Mouse (Mus musculus) testis, postnatal 14 days (tissue): ENCODE measurements at regions not wholly inside any gene's neighbourhood (a gene's known extent, or its start where the extent isn't known, plus 50 kb on each side); places are given as distances from the start of the nearest gene placed in this dataset.
"Not testable (repeated sequence)": the region's sequence is repeated elsewhere in the genome, so short reads cannot be mapped to it uniquely, and the experiment has no call there.

Experiments
- DNase-seq: peaks from one replicate; pipeline ENCODE4 v3.0.0; 2021; ENCODE audit warnings: low spot score

DNA sequence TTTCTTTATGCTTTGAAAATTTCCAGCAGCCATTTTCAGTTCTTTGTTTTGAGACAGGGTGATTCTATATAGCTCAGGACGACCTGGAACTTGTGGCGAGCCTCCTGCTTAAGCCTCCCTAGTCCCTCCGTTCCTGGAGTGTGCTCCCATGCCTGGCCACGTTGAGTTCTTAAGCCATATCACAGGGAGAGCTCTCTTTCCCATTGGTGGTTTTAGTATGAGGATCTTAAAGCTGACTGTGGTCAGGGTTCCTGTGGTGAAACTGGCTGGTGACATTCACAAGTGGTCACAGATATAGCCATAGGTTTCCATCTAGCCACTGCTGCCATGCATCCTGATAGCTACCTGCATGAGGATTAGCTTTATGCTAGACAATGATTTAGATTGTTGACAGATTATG, 109.1 kb upstream of the Gm5148 start:
- no peak for DNase-seq

DNA sequence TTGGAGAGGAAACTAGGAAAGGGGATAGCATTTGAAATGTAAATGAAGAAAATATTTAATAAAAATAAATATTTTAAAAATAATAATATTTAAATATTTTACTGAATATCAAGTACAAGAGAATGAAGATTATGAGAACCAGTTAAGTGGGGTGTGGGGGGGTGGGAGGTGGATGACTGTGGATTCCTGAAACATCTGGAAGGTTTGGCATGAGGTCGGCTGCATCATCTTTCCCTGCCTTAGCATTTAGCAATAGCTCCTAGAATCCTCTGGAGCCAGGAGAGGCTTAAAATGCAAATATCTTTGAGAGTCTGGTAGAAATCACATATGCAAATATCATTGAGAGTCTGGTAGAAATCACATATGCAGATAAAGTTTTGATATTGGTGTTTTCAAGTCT, 103.3 kb upstream of the Gm5148 start:
- no peak for DNase-seq

DNA sequence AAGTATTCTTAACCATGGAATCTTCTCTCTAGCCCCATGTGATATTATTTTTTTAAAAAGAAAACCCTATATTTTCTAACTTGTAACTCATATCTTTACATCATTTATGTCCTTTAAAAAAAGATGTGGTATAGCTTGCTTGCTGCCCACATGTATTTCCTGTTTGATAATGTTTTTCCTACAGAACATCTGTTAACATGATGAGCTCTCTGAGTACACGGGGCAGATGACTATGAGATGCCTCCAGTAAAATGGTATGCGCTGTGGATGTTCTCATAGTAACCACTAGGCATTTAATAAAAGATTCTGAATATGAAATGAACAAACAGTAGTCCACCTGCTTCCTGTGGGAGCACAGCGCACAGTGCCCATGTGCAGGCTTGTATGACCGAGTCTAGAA, 101.3 kb upstream of the Gm5148 start:
- DNase-seq, result no peak

DNA sequence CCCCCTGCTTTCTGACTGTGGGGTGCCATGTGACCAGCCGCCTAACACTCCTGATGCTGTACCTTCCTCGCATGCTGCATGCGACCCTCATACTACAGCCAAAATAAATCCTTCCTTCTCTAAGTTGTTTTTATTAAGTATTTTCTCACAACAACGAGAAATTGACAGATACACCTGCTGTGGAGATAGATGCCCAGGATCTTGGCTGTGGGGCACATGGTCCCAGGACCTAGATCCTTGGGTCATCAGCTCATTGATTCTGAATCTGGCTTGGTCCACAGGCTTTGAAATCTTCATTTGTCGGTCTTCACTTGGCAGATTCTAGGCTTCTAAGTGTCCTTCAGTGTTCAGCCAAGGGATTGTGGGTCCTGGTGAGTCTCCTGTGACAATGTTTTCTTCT, 100.4 kb upstream of the Gm5148 start:
- DNase-seq, result no peak

DNA sequence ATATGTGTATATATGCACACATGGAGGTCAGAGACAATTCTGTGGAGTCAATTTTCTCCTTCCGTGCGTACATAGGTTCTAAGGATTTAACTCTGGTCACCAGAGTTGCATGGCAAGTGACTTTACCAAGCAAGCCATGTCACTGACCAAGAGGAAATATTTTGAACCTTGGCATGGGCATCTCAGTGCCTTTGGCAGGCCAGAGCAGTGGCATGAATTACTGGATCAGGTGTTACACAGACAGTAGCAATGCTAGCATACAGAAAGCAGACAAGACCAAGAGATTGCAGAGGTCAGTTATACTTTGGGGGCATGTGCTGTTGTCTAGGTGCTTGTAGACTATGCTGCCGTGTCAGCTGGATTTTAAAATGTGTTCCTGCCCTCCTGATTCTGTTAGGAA, 95.2 kb upstream of the Gm5148 start:
- no peak for DNase-seq

DNA sequence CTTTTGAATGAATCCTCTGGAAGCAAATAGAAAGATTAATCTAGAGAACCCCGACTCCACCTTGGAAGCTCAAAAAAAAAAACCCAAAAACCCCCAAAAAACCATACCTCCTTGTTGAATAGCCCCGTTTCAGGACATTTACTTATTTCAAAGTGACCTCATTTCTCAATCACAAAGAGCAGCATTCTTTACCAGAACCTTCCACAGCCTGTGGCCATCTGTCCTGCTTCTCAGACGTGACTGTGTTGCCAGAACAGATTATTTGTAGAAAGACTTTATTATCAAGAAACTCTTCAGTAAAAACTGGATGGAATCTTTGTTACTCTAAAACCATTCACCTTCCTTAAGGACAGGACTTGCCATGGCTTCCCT, 93.1 kb upstream of the Gm5148 start:
- DNase-seq, result no peak

DNA sequence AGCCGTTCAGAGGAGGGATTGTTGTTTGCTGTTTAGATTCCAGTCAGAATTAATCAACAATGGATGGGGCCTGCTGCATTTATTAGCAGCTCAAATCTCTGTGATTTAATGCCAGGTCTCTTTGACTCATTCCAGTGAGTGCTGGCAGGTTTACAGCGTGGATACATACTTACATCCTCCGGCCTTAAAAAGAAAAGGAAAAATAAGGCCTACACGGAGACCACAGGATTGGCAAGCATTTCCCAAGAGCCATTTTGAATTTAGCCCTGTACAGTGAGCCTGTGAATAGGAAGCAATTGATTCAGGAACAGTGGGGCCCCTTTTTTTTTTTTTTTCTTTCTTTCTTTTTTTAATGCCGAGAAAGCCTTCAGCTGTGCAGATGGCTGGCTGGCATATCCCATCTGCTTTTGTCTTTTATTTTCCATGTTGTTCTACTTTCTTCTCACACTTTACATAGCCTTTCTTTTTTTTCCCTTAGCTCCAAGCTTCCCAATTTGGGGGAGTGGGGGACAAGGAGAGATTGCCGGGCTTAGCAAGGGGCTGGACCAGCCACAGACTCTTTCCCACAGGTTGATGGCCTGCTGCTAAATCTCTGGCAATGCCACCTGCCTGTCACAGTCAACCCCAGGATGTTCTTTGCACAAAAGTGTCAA, 92.6 kb upstream of the Gm5148 start:
- no peak for DNase-seq

DNA sequence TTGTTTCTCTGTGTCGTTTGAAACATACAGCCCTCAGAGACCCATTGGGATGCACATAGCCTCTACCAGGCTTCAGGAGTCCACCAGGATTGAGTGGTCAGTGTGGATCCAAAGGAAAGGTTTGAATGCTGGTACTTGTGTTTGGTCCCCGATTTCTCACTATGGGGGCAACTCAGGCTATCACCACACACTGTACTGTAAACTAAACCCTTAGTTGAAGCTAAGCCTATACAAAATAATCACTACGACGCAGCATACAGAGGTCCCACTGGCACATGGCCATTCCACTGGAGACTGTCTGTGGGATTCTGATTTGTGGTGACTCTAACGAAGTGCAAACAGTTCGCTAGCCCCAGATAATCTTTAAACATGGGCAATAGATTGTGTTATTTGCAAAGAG, 91.5 kb upstream of the Gm5148 start:
- no peak for DNase-seq

DNA sequence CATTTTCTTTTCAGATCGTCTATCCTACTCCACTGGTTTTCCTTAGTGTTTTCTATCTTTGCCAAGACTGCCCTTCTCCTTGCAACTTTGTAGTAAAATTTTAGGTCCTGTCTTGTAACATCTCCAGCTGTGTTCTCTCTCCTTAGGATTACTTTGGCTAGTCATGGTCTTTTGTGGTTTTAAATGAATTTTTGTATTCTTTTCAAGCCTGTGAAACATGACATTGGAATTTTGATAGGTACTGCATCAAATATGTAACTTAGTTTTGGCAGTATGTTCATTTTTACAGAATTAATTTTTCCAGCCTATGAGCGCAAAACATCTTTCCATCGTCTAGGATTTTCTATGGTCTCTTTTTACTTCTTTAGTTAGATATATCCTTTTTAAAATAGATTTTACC, 88.6 kb upstream of the Gm5148 start:
- no peak for DNase-seq

DNA sequence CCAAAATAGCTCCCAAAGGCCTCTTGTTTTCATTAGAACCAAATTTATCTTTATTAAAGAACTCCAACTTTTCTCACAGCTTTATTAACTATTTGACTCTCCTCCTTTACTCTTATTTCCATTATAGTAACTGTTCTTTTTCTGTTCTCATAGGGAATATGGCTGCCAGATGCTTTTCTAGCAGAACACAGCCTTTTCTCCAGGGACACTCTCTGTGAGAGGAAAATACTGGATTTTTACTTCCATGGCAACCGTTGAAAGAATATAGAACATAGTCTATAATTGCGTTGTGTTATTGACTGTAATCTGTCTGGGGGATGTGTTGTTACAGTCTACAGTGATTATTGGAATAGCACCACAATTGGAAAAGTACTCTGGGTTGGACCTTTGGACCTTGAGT, 87.1 kb upstream of the Gm5148 start:
- DNase-seq, result no peak

DNA sequence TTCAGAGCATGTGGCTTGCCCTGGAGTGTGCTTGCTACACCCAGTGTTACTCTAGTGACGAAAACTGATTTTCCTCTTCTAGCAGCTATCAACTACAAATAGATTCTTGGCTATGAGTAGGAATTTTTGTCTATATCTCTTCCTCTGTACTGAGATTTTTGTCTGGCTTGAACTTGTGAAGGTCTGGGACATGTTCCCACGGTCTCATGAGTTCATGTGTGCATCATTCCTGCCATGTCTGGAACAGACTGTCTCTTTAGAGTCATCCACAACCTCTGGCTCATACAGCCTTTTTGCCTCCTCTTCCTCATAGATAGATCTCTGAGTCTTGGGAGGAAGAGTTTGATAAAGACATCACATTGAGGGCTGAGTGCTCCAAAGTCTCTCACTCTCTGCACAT, 86.5 kb upstream of the Gm5148 start:
- DNase-seq, result no peak

DNA sequence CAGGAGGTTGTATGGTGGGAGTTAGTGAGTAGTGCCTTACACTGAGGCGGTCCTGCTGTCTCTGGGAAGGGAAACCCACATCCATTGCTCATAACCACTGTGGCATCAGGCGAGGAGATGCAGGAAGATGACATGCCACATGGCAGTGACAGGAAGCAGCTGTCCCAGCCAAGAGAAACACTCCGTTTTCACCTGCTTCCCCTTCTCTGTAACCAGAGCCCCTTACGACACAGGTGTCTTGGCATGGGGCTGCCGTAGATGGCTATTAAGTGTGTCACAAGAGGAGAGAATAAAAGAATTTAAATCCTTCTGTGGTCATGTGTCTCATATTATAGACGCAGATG, 81.5 kb upstream of the Gm5148 start:
- DNase-seq, result no peak

DNA sequence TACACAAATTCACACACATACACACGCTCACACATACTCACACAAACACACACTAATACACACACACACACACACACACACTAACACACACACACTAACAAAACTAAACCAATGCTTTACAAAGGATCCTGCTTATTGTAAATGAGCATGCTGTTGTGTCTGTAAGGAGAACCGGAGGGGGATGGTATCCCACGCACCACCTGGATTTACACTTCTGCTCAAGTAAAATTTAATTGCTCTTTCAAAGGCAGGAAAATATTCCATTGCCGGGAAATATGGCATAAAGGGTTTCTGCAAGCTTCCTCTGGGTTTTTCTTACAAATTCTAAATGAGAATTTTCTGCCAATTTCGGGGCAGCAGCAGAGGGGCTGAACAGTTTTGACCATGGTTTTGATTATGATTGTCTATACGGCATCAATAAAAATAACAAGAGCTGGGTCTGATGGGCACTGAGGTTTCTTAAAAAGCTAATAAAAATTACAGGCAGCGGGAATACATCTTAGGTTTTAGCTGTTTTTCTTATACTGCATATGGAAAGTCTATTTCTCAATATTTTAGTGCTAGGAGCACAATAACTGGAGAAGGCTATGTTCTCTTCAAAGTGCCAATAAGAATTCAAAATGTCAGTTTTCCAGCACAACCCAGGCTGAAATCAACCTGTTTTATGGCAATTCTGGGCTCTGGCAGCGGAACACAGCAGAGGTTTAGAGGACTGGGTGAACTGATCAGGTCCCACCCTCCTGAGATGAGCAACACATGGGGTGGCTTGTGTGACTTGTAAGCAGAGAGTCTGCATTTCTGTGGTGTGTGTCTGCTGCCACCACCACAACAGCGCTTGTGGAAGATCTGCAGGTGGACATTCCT, 80.9 kb upstream of the Gm5148 start:
- DNase-seq, result no peak

DNA sequence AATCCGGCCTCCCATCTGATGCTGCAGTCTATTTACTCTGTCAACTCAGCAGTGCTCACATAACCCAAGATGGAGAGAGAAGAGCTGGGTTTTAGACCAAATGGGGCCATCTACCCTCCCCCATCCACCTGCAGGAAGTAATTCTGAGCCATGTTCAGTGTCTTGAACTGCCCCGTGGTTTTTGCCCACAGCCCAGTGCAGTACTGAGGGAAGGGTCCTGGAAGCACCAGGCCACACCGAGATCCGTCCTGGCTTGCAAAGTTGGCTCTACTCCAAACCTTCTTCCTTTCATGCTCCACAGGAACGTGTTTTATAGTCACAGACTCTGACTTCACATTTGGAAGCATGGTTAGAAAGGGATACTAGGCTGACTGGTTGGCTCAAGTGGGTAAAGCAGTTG, 80.0 kb upstream of the Gm5148 start:
- no peak for DNase-seq

DNA sequence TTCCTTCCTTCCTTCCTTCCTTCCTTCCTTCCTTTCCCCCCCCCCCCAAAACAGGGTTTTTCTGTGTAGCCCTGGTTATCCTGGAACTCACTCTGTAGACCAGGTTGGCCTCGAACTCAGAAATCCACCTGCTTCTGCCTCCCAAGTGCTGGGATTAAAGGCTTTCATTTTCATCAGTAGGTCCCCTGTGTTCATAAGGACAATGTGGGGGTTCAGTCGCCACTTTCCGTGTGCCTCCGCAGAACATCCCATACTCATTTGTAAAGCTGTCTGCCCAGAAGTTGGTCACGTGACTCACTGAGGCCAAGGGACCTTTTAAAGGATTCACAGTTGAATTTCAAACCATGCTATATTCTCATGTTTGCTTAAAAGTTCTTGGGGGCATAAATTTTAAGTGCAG, 79.5 kb upstream of the Gm5148 start:
- not testable (repeated sequence) for DNase-seq

DNA sequence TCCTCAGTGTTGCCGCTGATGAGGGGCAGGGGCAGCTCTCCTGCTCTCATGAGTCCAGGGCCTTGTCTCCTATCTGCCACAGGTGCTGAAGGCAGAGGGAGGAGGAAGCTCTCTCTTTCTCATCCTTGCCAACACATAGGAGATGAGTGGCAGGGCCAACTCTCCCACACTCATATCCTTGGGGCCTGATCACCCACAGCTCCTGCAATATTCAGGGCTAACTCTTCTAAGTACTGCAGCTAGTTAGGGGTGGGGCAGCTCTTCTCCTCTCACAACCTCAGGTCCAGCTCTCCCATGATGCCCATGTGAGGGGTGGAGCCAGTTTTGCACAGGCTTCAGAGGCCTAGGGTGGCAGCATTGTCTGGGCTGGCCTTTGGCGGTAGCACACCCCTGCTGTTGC, 77.3 kb upstream of the Gm5148 start:
- no peak for DNase-seq

DNA sequence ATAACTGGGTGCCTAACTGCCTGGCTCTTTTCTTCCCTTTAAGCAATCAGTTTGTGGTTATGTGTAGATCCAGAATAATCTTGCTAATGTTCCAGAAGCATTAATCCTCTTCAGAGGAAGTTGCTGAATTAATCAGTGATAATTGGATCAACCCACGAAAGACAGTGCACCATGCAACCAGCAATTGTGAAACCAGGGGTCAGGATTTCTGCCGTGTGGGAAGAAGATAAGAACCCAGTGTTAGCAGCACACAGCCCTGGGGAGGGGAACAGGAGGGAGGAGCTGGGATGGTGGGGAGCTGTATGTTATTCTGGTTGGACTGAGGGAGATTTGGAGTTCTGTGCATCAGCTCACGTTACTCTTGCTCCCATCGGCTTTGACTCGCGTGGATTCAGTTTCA, 75.5 kb upstream of the Gm5148 start:
- DNase-seq, result no peak

DNA sequence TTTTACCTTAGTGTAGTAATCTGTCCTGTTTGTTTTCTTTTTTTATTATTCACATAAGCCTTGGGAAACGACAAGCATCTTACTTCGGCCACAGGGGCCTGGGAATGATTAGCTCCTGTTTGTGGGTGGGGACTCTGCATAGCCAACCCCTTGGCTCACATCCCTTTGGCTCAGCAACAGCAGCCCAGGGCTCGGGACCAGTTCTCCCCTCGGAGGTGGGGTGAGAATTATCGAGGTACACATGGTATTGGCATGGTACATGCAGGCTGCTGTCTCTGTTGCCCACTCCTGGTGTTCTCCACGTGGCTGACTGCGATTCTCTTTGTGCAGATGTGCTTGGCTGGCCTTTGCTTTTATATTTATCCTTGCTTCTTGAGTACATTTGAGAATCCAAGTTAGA, 65.4 kb upstream of the Gm5148 start:
- DNase-seq, result no peak

DNA sequence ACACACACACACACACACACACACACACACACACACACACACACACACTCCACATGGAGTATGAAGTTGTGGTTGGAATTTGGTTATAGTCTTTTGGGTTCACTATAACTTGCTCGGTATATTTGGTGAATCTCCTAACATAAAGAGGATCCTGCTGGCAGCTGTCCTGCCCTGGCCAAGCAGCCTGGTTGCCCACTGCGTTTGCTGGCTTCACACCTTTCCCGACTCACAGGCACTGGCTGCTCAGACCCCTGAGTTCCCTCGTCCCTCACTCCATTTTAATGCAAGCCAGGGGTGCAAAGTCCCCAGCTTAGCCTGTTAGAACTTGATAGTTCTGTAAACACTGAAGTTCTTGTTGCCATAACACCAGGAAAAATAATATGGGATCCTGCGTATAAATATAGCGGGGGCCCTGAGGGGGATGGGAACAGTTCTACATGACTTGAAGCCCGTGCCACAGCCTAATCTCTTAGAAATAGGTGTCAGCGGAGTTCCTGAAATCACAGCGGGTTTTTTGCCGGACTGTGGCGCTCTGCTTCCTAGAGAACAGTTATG, 64.9 kb upstream of the Gm5148 start:
- DNase-seq, result no peak

DNA sequence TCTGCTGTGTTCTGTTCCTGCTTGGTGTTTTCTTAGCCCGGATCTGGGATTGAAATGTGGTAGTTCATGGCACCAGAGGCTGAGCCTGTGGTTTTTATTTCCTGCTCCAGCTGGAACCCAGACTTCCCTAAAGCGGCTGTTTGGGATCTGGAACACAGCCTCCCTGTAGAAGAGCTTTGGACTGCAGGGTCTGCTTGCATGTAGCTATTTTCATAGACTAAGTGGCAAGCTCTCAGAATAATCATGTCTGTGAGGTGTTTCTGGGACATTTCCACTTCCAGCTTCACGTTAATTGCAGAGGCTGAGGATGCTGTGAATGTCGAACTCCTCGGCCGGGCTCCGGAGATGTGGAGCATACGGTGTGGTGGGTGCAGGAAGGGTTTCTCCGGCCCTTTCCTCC, 64.1 kb upstream of the Gm5148 start:
- no peak for DNase-seq

DNA sequence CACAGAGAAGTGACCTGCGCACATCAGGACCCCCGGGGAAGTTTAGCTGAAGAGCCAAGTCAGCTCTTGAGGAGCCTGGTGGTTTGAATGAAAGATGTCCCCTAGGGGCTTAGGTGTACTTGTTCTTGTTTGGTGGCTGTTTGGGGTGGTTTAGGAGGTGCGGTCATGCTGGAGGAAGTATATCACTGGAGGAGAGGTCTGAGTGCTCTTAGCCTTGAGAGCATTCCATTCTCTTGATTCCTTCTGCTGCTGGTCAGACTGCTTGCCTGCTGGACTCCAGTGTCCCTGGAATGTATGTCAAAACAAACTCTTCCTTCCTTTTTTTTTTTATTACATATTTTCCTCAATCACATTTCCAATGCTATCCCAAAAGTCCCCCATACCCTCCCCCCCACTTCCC, 62.5 kb upstream of the Gm5148 start:
- no peak for DNase-seq

DNA sequence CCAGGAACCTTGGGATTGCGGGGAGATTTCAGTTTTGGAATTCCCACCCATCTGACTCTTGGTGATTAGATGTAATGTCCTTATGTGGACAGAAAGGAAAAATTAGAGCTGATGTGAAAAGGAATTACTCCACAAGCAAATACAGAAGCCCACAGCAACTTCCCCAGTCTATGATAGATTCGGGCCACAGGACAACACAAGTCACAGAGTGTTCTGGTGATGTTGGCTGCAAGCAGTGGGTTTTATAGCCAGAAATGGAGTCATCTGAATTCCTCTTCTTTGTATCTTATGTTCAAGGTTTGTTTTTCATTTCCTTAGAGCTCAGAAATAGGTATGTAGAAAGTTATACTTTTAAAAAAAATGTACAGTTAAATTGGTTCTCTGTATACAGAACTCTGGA, 56.8 kb upstream of the Gm5148 start:
- DNase-seq, result peak; percentile 23

DNA sequence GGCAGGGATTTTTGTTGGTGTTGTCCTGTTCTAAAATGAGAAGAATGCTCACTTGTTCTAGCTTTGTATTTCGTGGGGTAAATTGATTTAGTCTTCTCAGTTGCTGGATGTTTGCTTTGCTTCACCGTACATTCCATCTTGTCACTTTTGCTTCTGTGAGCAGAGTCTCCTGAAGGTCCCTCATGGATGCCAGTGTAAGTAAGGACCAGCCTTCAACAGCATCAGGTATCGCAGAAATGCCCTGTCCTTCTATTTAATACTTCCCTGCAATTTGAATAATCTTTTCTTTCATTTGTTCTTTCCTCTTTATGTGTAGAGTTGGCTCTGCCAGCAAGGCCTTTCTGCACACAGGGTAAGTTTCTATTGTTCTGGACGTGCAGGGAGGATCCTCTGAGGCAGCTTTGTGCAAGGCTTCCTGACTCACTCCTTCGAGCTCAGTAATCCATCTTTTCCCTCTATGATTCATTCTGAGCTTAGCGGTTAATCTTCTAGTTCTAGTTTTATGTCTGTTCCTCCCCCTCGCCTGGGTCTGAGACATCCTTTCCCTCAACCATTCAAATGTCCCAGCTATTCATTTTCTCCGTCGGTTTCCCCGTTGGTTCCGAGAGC, 55.7 kb upstream of the Gm5148 start:
- DNase-seq, result no peak
